Mouse (Mus musculus): Measurements from ENCODE around the gene Apoa5.

GRCm38 (mm10) chr9:46259111-46259510 is 9.3 kb upstream of the Apoa5 start:
- TF ChIP-seq CTCF (IDR thresholded peaks at IDR 0.05; ENCODE audit: low read depth) = no peak
- TF ChIP-seq EP300 (IDR thresholded peaks at IDR 0.05; ENCODE audit: low read depth) = no peak
